Mouse (Mus musculus) ES-E14 (cell line): ENCODE measurements around the gene Atxn7. TPM values are rescaled to one million over a fixed set of nuclear protein-coding genes. Genes with fewer than 3 reads are reported as not detected.

Experiments
- DNase-seq: peaks from one replicate; pipeline ENCODE4 v3.0.0-alpha.2; 2013; ENCODE audit warnings: low read depth, low spot score
- H3K27ac ChIP-seq: 2 replicates; pipeline ENCODE4 v1.5.1; 2012; ENCODE audit warnings: low read depth, mild to moderate bottlenecking, low read length, moderate library complexity, mixed read lengths; ENCODE audit not compliant: poor library complexity, insufficient read depth, severe bottlenecking
- H3K36me3 ChIP-seq: 2 replicates; pipeline ENCODE4 v1.6.1; 2012; ENCODE audit warnings: mild to moderate bottlenecking, low read length, moderate library complexity, mixed read lengths; ENCODE audit not compliant: control insufficient read depth, poor library complexity, insufficient read depth, severe bottlenecking
- H3K4me1 ChIP-seq, 2 experiments: fragments of 150-350 bp in 1 of 2; sonication (generic) in 1 of 2; 2 replicates each; pipeline ENCODE4 v1.6.1; 2012; ENCODE audit warnings: low read length in 2 of 2, mild to moderate bottlenecking in 1 of 2, mixed read lengths in 1 of 2; ENCODE audit not compliant: control insufficient read depth in 2 of 2, insufficient read depth in 2 of 2, poor library complexity in 1 of 2
- H3K4me3 ChIP-seq, 2 experiments: fragments of 150-350 bp in 1 of 2; sonication (generic) in 1 of 2; 2 replicates each; pipeline ENCODE4 v1.5.1; 2012; ENCODE audit warnings: low read length in 2 of 2, low read depth in 1 of 2, mild to moderate bottlenecking in 1 of 2, mixed read lengths in 1 of 2; ENCODE audit not compliant: insufficient read depth in 1 of 2, poor library complexity in 1 of 2, severe bottlenecking in 1 of 2
- H3K9ac ChIP-seq: 2 replicates; pipeline ENCODE4 v1.6.1; 2012; ENCODE audit warnings: low read depth, mild to moderate bottlenecking, low read length, mixed read lengths; ENCODE audit not compliant: poor library complexity, insufficient read depth, severe bottlenecking
- H3K9me3 ChIP-seq: fragments of 150-350 bp; sonication (generic); 2 replicates; pipeline ENCODE4 v1.6.1; 2012; ENCODE audit warnings: low read depth, mild to moderate bottlenecking, low read length; ENCODE audit not compliant: control insufficient read depth, insufficient read depth
- CHD2 ChIP-seq: IDR thresholded peaks from 2 replicates; pipeline ENCODE4 v1.6.1; 2014; ENCODE audit warnings: mild to moderate bottlenecking, low read depth, low read length, inconsistent platforms
- HCFC1 ChIP-seq: IDR thresholded peaks from 2 replicates; pipeline ENCODE4 v1.6.1; 2012; ENCODE audit warnings: low read length, inconsistent platforms, borderline replicate concordance; ENCODE audit not compliant: insufficient read depth
- MAFK ChIP-seq: IDR thresholded peaks from 2 replicates; pipeline ENCODE4 v1.6.1; 2014; ENCODE audit warnings: mild to moderate bottlenecking, low read depth, low read length, inconsistent platforms; ENCODE audit not compliant: insufficient read depth
- ZC3H11A ChIP-seq: IDR thresholded peaks from 2 replicates; pipeline ENCODE4 v1.6.1; 2012; ENCODE audit warnings: low read depth, mild to moderate bottlenecking, inconsistent platforms, low read length, borderline replicate concordance
- ZNF384 ChIP-seq: IDR thresholded peaks from 2 replicates; pipeline ENCODE4 v1.6.1; 2012; ENCODE audit warnings: low read depth, low read length, inconsistent platforms
- in situ Hi-C, 2 experiments: fragments of 600-800 bp; cut with MboI; formaldehyde crosslinking; loops; one replicate each; pipeline ENCODE4 v1.15.1; 2025; ENCODE audit warnings: low sequenced_read_pairs in 2 of 2, inconsistent platforms in 1 of 2; ENCODE audit not compliant: unreplicated experiment in 2 of 2
- total RNA-seq: library from RNA; depleted of rRNA; stranded (reverse); fragments of 300-350 nt; gene quantifications from 2 replicates; pipeline ENCODE4 v1.2.3, GENCODE M21; 2012

The Atxn7 gene
- total RNA-seq, 1 experiment: 2.9 TPM

DNA sequence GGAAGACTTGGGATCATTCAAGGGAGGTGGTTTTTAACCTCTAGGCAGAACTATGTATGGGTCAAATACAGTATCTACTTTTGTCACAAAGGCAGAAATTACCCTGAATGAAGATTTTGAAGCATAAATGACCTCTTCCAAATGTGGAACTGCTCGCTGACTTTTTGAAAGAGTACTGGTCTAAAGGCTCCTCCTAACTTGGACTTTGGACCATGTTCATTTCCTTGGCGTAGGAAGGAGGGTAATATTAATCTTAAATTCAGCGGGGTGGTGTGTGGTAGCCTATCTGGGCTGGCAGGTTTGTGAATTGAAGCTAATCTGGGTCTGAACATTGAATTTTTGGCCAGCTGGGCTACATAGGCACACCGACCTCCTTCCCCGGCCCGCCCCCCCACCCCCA, 1.2 kb downstream of the Atxn7 start:
- H3K27ac ChIP-seq: no peak overlapping the region
- DNase-seq: no peak
- in situ Hi-C loops: no loop called here
- no peak overlapping the region for H3K4me3 ChIP-seq
- no peaks in the 10 kb centered on the region for H3K36me3 ChIP-seq
- H3K4me1 ChIP-seq: 0 out of 4 replicates have a peak, but pooled peaks cover 0 to 2% of the 10 kb centered on the region in 2 experiments
- TF ChIP-seq HCFC1 (no peak), ZC3H11A (no peak), MAFK (no peak), ZNF384 (no peak), CHD2 (no peak)
- no peak overlapping the region for H3K9ac ChIP-seq
- peaks cover 4% of the 10 kb centered on the region; the same call in 1 of the 2 replicates for H3K9me3 ChIP-seq

DNA sequence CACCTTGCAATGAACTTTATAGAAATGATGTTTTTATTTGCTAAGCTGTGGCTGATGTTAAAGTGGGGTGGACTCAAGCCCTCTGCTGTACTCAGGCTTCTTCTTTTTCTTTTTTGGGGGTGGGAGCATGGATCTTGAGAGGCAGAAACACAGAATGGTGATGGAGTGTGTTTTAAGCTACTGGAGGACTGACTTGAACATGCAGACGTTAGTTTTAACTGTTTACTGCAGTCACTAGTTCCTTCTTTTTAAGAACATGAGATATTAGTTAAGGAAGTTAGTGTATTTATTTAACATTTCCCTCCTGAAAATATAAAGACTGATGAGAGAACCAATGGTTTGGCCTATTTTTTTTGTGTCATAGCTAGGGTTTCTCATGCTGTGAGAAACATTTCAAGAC, 2.3 kb downstream of the Atxn7 start:
- no peak for TF ChIP-seq ZNF384
- no peak for TF ChIP-seq ZC3H11A
- no peak for TF ChIP-seq CHD2
- no peak for TF ChIP-seq HCFC1
- no peak for TF ChIP-seq MAFK
- in situ Hi-C loops: no loop called here
- 0 out of 4 replicates have a peak, but pooled peaks cover 0 to 2% of the 10 kb centered on the region in 2 experiments for H3K4me1 ChIP-seq
- H3K36me3 ChIP-seq: no peaks in the 10 kb centered on the region
- no peak overlapping the region for H3K9ac ChIP-seq
- H3K27ac ChIP-seq: no peak overlapping the region
- H3K4me3 ChIP-seq: no peak overlapping the region
- no peak for DNase-seq
- H3K9me3 ChIP-seq: peaks cover 4% of the 10 kb centered on the region; the same call in 1 of the 2 replicates

DNA sequence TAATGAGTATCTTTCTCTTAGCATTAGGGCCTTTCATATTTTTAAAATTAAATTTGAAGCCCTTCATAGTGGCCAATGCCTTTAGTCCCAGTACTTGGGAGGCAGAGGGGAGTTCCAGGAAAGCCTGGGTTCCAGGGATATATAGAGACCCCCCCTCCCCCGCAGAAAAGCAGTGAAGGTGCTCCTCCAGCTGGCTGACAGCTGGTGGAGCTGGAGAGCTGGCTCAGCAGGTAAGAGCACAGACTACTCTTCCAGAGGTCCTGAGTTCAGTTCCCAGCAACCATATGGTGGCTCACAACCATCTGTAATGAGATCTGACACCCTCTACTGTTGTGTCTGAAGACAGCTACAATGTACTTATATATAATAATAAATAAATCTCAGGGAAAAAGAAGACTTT, 6.4 kb downstream of the Atxn7 start:
- H3K9ac ChIP-seq: no peak overlapping the region
- H3K4me3 ChIP-seq: no peak overlapping the region
- H3K4me1 ChIP-seq: no peaks in the 10 kb centered on the region
- peaks cover 4% of the 10 kb centered on the region; the same call in 1 of the 2 replicates for H3K9me3 ChIP-seq
- H3K27ac ChIP-seq: no peak overlapping the region
- in situ Hi-C loops: no loop called here
- no peak for DNase-seq
- H3K36me3 ChIP-seq: no peaks in the 10 kb centered on the region
- TF ChIP-seq ZC3H11A (no peak), CHD2 (no peak), ZNF384 (no peak), MAFK (no peak), HCFC1 (no peak)

DNA sequence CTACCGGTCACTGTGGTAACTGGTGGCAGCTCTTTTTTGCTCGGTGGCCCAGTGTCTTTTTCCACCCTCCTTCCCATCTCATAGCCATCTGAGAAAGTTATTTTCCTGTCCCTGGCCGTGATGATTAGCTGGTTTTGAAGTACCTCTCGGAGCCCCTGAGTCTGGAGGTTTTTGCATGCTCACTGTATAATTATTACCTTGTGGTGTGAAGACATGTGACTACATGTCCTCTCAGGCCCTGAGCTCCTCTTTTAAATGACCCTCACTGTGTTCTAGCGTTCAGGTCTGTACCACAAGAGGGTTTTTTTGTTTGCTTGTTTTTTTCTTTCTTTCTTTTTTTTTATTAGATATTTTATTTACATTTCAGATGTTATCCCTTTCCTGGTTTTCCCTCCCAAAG, 7.2 kb downstream of the Atxn7 start:
- no peak for DNase-seq
- Histone ChIP-seq H3K4me3 (no peak overlapping the region), H3K9ac (no peak overlapping the region), H3K27ac (no peak overlapping the region), H3K36me3 (no peaks in the 10 kb centered on the region), H3K4me1 (no peaks in the 10 kb centered on the region), H3K9me3 (peaks cover 2% of the 10 kb centered on the region; the same call in 1 of the 2 replicates)
- TF ChIP-seq HCFC1 (no peak), CHD2 (no peak), MAFK (no peak), ZC3H11A (no peak), ZNF384 (no peak)
- in situ Hi-C loops: no loop called here

DNA sequence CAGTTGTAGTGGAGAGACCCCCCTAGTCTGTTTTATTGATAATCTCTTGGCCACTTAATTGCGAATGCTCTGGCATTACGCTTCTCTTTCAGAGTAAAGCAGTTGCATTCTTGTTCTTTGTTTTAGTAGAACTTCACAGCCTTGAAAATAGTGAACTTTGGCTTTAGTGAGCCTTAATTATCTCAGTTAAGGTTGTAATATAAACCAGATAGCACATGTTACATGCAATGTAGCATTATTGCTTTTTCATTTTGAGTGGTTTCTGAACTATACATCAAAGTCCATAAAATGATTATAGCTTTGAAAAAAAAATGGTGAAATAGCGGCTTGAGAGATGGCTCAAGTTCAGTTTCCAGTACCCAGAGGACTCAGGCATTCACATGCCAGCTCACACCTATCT, 9.3 kb downstream of the Atxn7 start:
- DNase-seq: no peak
- H3K36me3 ChIP-seq: no peaks in the 10 kb centered on the region
- TF ChIP-seq CHD2 (no peak), HCFC1 (no peak), ZC3H11A (no peak), MAFK (no peak), ZNF384 (no peak)
- no peak overlapping the region for H3K9ac ChIP-seq
- no peak overlapping the region for H3K27ac ChIP-seq
- peaks cover 2% of the 10 kb centered on the region; the same call in 1 of the 2 replicates for H3K9me3 ChIP-seq
- H3K4me1 ChIP-seq: no peaks in the 10 kb centered on the region
- in situ Hi-C loops: no loop called here
- H3K4me3 ChIP-seq: no peak overlapping the region
